Mouse (Mus musculus) 3134 (cell line): ENCODE data around the gene Gm38119.

Experiments
- DNase-seq: peaks from one replicate; pipeline ENCODE4 v3.0.0-alpha.2; 2011; ENCODE audit warnings: low spot score; ENCODE audit not compliant: insufficient read length; ENCODE audit errors: extremely low read depth

Gene Gm38119

GRCm38 (mm10) chr3:92738996-92739395, at the start of gene Gm38119:
Gene Gm38119 (minus strand): TSS chr3:92739096.
- no peak for DNase-seq

GRCm38 (mm10) chr3:92778799-92779198, 39.9 kb upstream of the Gm38119 start, which contains the start of gene Lce1i:
Gene Lce1i (minus strand): TSS chr3:92778899.
- no peak for DNase-seq

GRCm38 (mm10) chr3:92771573-92771972, 32.7 kb upstream of the Gm38119 start:
- DNase-seq: peak; percentile 26

GRCm38 (mm10) chr3:92764965-92765364, 26.1 kb upstream of the Gm38119 start, which contains the start of gene Lce1h:
Gene Lce1h (minus strand): TSS chr3:92765065.
- no peak for DNase-seq

GRCm38 (mm10) chr3:92753197-92753596, 14.3 kb upstream of the Gm38119 start:
- DNase-seq: no peak

GRCm38 (mm10) chr3:92752238-92752637, 13.3 kb upstream of the Gm38119 start, which contains the start of gene Lce1g:
Gene Lce1g (minus strand): TSS chr3:92752338.
- DNase-seq: peak; percentile 46

GRCm38 (mm10) chr3:92722631-92723030, 16.3 kb downstream of the Gm38119 start:
- DNase-seq: peak; percentile 57

GRCm38 (mm10) chr3:92720250-92720649, 18.6 kb downstream of the Gm38119 start, which contains the start of gene Lce1f:
Gene Lce1f (minus strand): TSS chr3:92720350.
- DNase-seq: no peak

GRCm38 (mm10) chr3:92715122-92715521, 23.8 kb downstream of the Gm38119 start:
- DNase-seq: no peak

- no peak for DNase-seq
These were observed 29.9 kb downstream of the Gm38119 start, which contains the start of gene Lce1e for GRCm38 (mm10) chr3:92708974-92709373. Gene Lce1e (minus strand): TSS chr3:92709074.

- DNase-seq: no peak
These were observed 44.3 kb downstream of the Gm38119 start for GRCm38 (mm10) chr3:92694613-92695012.

GRCm38 (mm10) chr3:92691688-92692087, 47.2 kb downstream of the Gm38119 start:
- peak; percentile 69 for DNase-seq

GRCm38 (mm10) chr3:92689154-92689553, 49.7 kb downstream of the Gm38119 start:
- DNase-seq: peak; percentile 24
